Mouse (Mus musculus) cerebellum, postnatal 25 days (tissue): Measurements from ENCODE around the gene Gpc6.

Experiments used
- DNase-seq, 2 experiments: peaks; one replicate each; pipeline ENCODE4 v3.0.0; 2021; ENCODE audit warnings: mixed read lengths in 2 of 2

Gene Gpc6

DNA sequence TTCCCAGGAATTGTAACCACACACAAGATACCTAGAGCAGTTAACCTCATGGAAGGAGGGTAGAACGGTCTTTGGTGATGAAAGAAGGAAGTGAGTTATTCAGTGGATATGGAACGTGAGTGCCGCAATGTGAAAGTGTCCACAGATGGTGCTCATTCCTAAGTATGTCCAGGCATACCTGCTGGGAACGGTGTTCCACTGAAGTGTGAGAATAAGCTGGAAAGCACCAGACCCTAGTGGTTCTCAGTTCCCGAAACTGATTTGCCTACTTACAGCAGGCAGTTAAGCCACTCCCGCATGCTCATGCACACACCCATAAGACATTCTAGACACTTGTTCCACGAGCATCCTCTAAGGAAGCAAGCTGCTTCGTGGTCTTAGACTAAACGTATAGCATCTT, 890.9 kb downstream of the Gpc6 start:
- DNase-seq = no peak

GRCm38 (mm10) chr14:117816706-117817105, 891.6 kb downstream of the Gpc6 start:
- DNase-seq = no peak

- DNase-seq = no peak
Measured at GRCm38 (mm10) chr14:117817196-117817595, 892.1 kb downstream of the Gpc6 start.

- no peak for DNase-seq
Measured at GRCm38 (mm10) chr14:117824491-117824890, 899.4 kb downstream of the Gpc6 start.

DNA sequence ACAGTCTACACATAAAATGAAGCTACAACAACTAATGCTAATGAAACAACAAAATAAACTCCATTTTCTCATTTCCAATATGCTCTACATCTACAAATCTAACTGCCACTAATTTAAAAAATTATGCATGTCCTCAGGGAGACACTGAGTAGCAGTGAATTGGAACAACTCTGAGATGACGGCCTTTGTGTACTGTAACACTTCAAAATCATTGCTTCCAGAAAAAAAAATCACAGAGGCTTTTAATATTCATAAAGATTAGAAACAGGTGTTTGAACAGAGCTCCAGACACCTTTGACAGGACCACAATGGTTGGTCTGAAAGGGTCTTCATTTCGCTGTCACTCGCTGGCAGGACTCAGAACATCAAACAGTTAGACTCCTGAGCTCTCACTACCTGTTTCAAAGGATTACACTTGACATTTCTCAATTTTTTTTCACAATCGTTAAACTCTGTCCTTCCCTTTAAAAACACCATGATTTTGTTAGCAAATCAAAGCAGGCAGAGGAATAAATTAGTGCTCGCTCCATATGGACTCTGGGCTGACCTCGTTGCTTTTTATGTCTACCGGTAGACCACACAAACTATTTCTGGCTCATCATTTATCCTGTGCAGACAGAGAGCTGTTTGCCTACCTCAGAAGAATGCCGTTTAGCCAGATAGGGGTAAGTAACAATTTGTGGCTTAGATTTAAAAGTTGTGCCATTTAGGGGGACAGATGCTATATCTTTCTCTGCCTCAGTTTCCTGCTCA, 901.4 kb downstream of the Gpc6 start:
- DNase-seq = no peak

- peak in 1 of 2 experiments; percentile 7 for DNase-seq
Measured at GRCm38 (mm10) chr14:117831267-117831666, 906.2 kb downstream of the Gpc6 start.

DNA sequence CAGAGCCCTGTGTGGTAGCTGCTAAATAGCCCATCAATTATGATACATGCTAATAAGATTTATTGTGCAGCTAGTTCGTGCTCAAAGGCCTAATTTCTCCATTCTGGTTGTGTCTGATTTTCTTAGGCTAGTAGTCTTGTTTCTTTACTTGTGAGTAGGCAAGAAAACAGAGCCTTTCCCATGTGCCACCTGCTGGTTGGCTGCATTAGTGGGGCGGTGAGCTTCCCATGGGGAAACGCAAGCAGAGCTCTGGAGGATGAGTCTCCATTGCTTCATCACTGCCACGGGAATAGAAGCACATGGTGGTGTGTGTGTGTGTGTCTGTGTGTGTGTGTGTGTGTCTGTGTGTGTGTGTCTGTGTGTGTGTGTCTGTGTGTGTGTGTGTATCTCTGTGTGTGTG, 906.6 kb downstream of the Gpc6 start:
- no peak for DNase-seq

- no peak for DNase-seq
Measured at GRCm38 (mm10) chr14:117835506-117835905, 910.4 kb downstream of the Gpc6 start.

- no peak for DNase-seq
Measured at GRCm38 (mm10) chr14:117837021-117837420, 911.9 kb downstream of the Gpc6 start.

GRCm38 (mm10) chr14:117837715-117838114, 912.6 kb downstream of the Gpc6 start:
- DNase-seq = no peak

DNA sequence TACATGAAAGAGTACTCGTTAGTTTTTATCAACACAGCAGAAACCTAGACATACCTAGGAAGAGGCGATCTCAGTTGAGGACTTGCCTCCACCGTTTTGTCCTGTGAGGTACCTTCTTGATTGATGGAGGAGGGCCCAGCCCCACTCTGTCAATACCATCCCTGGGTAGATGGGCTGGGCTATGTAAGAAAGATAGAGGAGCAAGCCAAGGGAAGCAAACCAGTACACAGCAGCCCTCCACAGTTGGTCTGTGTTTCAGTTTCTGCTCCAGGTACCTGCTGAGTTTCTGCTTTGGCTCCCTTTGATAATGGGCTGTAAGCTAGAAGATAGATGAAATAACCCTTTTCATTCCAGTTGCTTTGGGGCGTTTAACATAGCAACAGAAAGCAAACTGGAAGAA, 916.1 kb downstream of the Gpc6 start:
- DNase-seq = no peak

DNA sequence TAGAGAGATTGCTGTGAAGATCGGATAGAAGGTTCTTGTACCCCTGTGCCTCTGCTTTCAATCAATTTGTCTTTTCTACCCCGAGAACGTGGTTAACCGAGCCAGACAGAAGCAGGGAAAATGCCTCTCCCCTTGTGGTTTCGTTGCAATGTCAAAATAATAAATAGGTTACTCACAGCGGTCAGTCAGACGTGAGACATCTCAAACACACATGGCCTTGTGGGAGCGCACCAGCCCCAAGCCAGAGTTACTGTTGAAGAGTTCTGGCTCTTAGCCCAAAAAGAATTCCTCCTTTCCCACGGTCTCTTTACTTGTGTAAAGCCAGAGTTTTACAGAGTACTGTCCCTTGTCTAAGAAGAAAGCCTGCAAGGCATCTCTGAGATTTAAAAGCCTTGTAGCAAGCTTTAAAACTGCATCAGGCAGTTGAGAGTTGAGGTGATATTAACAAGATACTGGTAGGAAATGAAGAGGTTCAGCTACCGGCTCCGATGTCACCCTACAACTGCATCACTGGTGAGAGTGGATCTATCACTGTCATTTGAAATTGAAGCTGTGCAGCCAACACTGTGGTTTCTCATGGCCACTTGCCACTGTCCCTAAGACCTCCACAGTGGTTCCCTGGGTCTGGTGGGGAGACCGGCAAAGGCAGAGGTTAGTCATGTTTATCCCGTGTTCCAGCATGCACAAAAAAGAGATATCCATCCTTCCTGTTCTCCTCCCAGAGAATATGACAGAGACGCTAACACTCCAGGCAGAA, 916.9 kb downstream of the Gpc6 start:
- DNase-seq = no peak

- DNase-seq = no peak
Measured at GRCm38 (mm10) chr14:117849591-117850505, 924.7 kb downstream of the Gpc6 start.

GRCm38 (mm10) chr14:117852266-117852665, 927.2 kb downstream of the Gpc6 start:
- DNase-seq = no peak

- no peak for DNase-seq
Measured at GRCm38 (mm10) chr14:117852842-117853241, 927.7 kb downstream of the Gpc6 start.

DNA sequence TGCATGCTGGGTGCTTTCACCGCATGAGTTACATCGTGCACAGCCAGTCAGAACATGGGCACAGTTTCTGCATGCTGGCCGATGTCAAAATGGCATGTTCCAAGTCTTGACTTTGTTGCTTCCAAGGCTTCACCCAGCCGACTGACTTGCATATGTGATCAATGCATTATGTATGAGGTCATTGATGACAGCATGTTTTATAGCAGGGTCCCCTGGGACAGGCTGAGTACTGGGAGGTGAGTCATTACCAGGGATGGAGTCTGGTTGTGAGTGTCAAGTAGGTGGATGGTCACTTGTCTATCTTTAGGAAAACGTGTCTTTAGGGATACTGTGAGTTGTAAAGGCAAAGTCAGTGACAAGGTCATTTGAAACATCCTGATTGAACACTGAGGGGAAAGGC, 929.4 kb downstream of the Gpc6 start:
- no peak for DNase-seq

DNA sequence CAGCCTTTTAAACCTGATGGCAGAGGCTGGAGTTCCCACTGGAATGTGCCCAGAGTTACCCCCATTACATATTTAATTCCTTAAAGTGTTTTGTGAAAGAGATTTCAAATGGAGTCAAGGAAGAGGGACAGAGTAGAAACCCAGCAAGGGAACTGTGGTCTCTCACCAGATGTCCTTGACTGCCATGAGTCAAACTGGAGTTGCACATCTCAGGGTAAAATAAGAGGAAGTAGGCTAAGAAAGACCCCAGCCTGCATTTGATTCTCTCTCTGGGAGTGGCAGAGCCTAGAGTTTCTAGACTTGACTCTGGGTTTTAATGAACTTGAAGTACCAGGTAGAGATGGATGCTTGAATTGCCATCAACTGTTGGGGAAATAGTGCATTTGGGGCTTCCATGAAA, 946.2 kb downstream of the Gpc6 start:
- DNase-seq = no peak

GRCm38 (mm10) chr14:117879313-117879712, 954.2 kb downstream of the Gpc6 start:
- DNase-seq = peak in 1 of 2 experiments; percentile 33

GRCm38 (mm10) chr14:117881112-117881511, 956.0 kb downstream of the Gpc6 start:
- no peak for DNase-seq

- peak; percentile 45 to 65 for DNase-seq
Measured at GRCm38 (mm10) chr14:117882222-117882621, 957.1 kb downstream of the Gpc6 start.

- DNase-seq = no peak
Measured at GRCm38 (mm10) chr14:117889653-117890052, 964.5 kb downstream of the Gpc6 start.

- peak in 1 of 2 experiments; percentile 19 for DNase-seq
Measured at GRCm38 (mm10) chr14:117891426-117891825, 966.3 kb downstream of the Gpc6 start.

DNA sequence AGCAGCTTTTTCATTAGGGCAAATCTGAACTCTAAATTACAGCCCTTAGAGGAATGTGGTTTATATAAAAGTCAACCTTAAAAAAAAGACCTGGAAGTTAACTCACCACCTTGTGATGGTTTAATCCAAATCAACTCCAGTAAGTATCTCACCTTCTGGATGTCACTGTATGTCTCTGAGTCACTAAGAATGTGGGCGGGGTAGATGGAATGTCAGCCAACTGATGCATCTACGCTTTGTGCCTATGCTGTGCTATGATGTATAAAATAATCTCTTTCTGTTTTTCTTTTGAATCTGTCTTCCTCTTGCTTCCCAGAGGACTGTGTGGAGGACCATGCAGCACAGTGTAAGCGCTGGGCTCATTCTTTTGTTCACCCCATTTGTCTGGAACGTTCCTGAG, 966.9 kb downstream of the Gpc6 start:
- DNase-seq = no peak
